In the genomic region with DNA sequence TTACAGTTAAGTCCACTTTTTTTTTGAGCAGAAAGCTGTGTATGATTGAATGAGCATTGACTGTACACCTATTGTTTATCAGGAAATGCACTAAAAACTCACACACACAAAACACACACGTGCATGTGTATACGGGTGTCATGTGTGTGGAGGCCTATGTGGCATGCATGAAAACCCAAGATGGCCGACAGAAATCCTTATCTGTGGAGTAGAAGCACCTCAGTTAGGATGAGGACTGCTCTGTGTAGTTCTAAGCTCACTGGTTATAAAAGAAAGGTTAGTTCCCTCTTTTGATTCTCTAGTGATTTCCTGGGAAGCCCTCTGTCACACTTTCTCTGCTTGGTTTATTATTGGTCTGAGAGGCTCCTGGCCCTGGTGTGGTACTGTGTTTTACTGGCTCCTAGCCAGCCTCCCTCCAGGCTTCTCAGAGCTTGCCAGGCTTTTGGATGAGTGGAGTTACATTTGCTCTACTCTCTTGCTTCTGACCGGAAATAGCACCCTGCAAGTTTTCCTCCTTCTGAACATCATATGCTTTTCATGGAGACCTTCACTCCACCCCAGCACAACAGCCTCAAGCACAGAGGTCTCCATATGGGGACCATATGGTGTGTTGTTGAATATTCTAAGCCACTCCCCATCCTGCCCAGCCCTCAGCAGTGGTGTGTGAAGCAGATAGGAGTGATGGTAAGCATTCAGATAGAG, we compare ENCODE assay signal across 10 mouse cellular contexts. TPM values are rescaled to one million over a fixed set of nuclear protein-coding genes. Genes with fewer than 3 reads are reported as not detected.
A peak's percentile ranks its signal among the peaks of the same experiment; 100 is the strongest.
DNase-seq lines count a peak whose midpoint lies in the region; ATAC-seq and TF ChIP-seq lines count a peak whose summit lies in the region.
"Had no signal": no experiment of that assay in that cellular context is flagged by ENCODE, and none has a peak within 500 bp of the region (broad histone marks: within the 10 kb centered on the region; RNA-seq: fewer than 3 reads in every experiment).

No protein-coding gene starts in this region.

- no peaks in the 10 kb centered on the region for H3K36me3 ChIP-seq in heart, embryonic 15.5 days
- H3K36me3 ChIP-seq in heart, embryonic 11.5 days (ENCODE audit: control insufficient read depth, insufficient read depth, low read length): no peaks in the 10 kb centered on the region
- no peaks in the 10 kb centered on the region for H3K36me3 ChIP-seq in embryonic facial prominence, embryonic 13.5 days
- peaks cover 57% of the 10 kb centered on the region for H3K36me3 ChIP-seq in limb, embryonic 12.5 days
- H3K36me3 ChIP-seq in thymus, adult 2 months (ENCODE audit: control insufficient read depth, insufficient read depth, low read length): no peaks in the 10 kb centered on the region

- no peaks in the 10 kb centered on the region for H3K9me3 ChIP-seq in heart, embryonic 15.5 days (replicated peaks)
- H3K9me3 ChIP-seq in heart, embryonic 11.5 days (replicated peaks; ENCODE audit: control insufficient read depth, low read length): no peaks in the 10 kb centered on the region
- no peaks in the 10 kb centered on the region for H3K9me3 ChIP-seq in embryonic facial prominence, embryonic 13.5 days
- H3K9me3 ChIP-seq in limb, embryonic 12.5 days: no peaks in the 10 kb centered on the region

- H3K4me2 ChIP-seq in heart, embryonic 15.5 days: no peak overlapping the region
- H3K4me2 ChIP-seq in heart, embryonic 11.5 days: no peak overlapping the region
- H3K4me2 ChIP-seq in embryonic facial prominence, embryonic 13.5 days: no peak overlapping the region
- no peak overlapping the region for H3K4me2 ChIP-seq in limb, embryonic 12.5 days

- no peak for TF ChIP-seq CTCF in brain, embryonic 14.5 days (IDR thresholded peaks at IDR 0.05; ENCODE audit: borderline replicate concordance, extremely low read depth, insufficient read depth, insufficient read length)
- TF ChIP-seq CTCF in thymus, adult 2 months (IDR thresholded peaks at IDR 0.05; ENCODE audit: borderline replicate concordance, control insufficient read depth, extremely low read depth, insufficient read depth, low read length, poor library complexity): no peak

- no peak overlapping the region for H3K9ac ChIP-seq in heart, embryonic 15.5 days
- no peak overlapping the region for H3K9ac ChIP-seq in heart, embryonic 11.5 days (ENCODE audit: low read depth, low read length)
- no peak overlapping the region for H3K9ac ChIP-seq in embryonic facial prominence, embryonic 13.5 days
- H3K9ac ChIP-seq in limb, embryonic 12.5 days (replicated peaks): no peak overlapping the region

- 65% methylated on average over 4 of the region's 4 CpGs for WGBS in heart, embryonic 15.5 days
- 75% methylated on average over 4 of the region's 4 CpGs for WGBS in heart, embryonic 11.5 days (ENCODE audit: insufficient replicate concordance)
- WGBS in embryonic facial prominence, embryonic 13.5 days: 70% methylated on average over 4 of the region's 4 CpGs
- 69% methylated on average over 4 of the region's 4 CpGs for WGBS in limb, embryonic 12.5 days
- 89% methylated on average over 4 of the region's 4 CpGs for WGBS in thymus, adult 2 months

- H3K27ac ChIP-seq in heart, embryonic 15.5 days: 0 out of 2 replicates have a peak overlapping the region, but pooled peaks have one; percentile 16
- no peak overlapping the region for H3K27ac ChIP-seq in heart, embryonic 11.5 days (ENCODE audit: low read depth, low read length)
- H3K27ac ChIP-seq in embryonic facial prominence, embryonic 13.5 days: peak overlapping the region; percentile 56; the same call in 1 of the 2 replicates
- peak overlapping the region; percentile 75 for H3K27ac ChIP-seq in limb, embryonic 12.5 days
- H3K27ac ChIP-seq in thymus, adult 2 months (ENCODE audit: control insufficient read depth, insufficient read depth, low read length): no peak overlapping the region
- H3K27ac ChIP-seq: kidney, postnatal 0 days had no signal

- no peaks in the 10 kb centered on the region for H3K27me3 ChIP-seq in heart, embryonic 15.5 days
- no peaks in the 10 kb centered on the region for H3K27me3 ChIP-seq in heart, embryonic 11.5 days (ENCODE audit: control insufficient read depth, insufficient read depth, low read length)
- H3K27me3 ChIP-seq in embryonic facial prominence, embryonic 13.5 days: no peaks in the 10 kb centered on the region
- no peaks in the 10 kb centered on the region for H3K27me3 ChIP-seq in limb, embryonic 12.5 days
- no peaks in the 10 kb centered on the region for H3K27me3 ChIP-seq in thymus, adult 2 months (ENCODE audit: control insufficient read depth, insufficient read depth, low read length)
- H3K27me3 ChIP-seq: CH12.LX had no signal

- peaks cover 9% of the 10 kb centered on the region for H3K4me1 ChIP-seq in heart, embryonic 15.5 days (replicated peaks)
- peaks cover 2% of the 10 kb centered on the region; the same call in 1 of the 2 replicates for H3K4me1 ChIP-seq in heart, embryonic 11.5 days (ENCODE audit: control insufficient read depth, insufficient read depth, low read length)
- H3K4me1 ChIP-seq in embryonic facial prominence, embryonic 13.5 days: peaks cover 25% of the 10 kb centered on the region
- peaks cover 30% of the 10 kb centered on the region for H3K4me1 ChIP-seq in limb, embryonic 12.5 days (replicated peaks)
- H3K4me1 ChIP-seq in thymus, adult 2 months (replicated peaks; ENCODE audit: control insufficient read depth, insufficient read depth, low read length): no peaks in the 10 kb centered on the region

- H3K4me3 ChIP-seq in heart, embryonic 15.5 days: no peak overlapping the region
- H3K4me3 ChIP-seq in heart, embryonic 11.5 days (ENCODE audit: low read depth, low read length): no peak overlapping the region
- H3K4me3 ChIP-seq in embryonic facial prominence, embryonic 13.5 days: no peak overlapping the region
- no peak overlapping the region for H3K4me3 ChIP-seq in limb, embryonic 12.5 days (replicated peaks)
- H3K4me3 ChIP-seq in thymus, adult 2 months (ENCODE audit: control insufficient read depth, insufficient read depth, low read length): no peak overlapping the region

- no peak for TF ChIP-seq POLR2A in brain, embryonic 14.5 days (IDR thresholded peaks at IDR 0.05; ENCODE audit: borderline replicate concordance, extremely low read depth, insufficient read depth, insufficient read length, poor library complexity, severe bottlenecking)
- no peak for TF ChIP-seq POLR2A in thymus, adult 2 months (IDR thresholded peaks at IDR 0.05; ENCODE audit: control insufficient read depth, extremely low read depth, insufficient read depth, low read length, poor library complexity)

- no peak for ATAC-seq in heart, embryonic 15.5 days (replicated peaks; ENCODE audit: insufficient number of reproducible peaks, insufficient read depth, low FRiP score, low read depth)
- ATAC-seq in heart, embryonic 11.5 days (replicated peaks; ENCODE audit: insufficient number of reproducible peaks, low FRiP score, low TSS enrichment): no peak
- peak; percentile 53; the same call in 1 of the 2 replicates for ATAC-seq in embryonic facial prominence, embryonic 13.5 days (ENCODE audit: insufficient number of reproducible peaks, insufficient read depth, low FRiP score, low TSS enrichment, low read depth)
- peak; percentile 83; the same call in 1 of the 2 replicates for ATAC-seq in limb, embryonic 12.5 days (ENCODE audit: insufficient number of reproducible peaks, insufficient read depth, low FRiP score, low TSS enrichment, low read depth)

- DNase-seq in brain, embryonic 14.5 days (ENCODE audit: low read depth): peak; percentile 90
- DNase-seq in urinary bladder, postnatal 4 days (ENCODE audit: low spot score in 2 of 2): no peak
- DNase-seq in lung, adult 18-20 months: no peak
- no peak for DNase-seq in thymus, adult 2 months

RNA-seq across cellular contexts. Expression of gene Col9a1, which starts 48.6 kb away (rescaled TPM):
- polyA plus RNA-seq in heart, embryonic 15.5 days (2015; fragmentation: Nextera tagmentation; extraction: Ambion mirVana): 7.6 and 15.5 TPM in 2 replicates
- 18.5 and 23.8 TPM in 2 replicates for polyA plus RNA-seq in heart, embryonic 11.5 days (2014; fragmentation: Nextera tagmentation; extraction: Ambion mirVana)
- 1.4 and 1.5 TPM in 2 replicates for polyA plus RNA-seq in brain, embryonic 14.5 days (2012; rRNA removed)
- 106 and 144 TPM in 2 replicates for polyA plus RNA-seq in embryonic facial prominence, embryonic 13.5 days (2015; fragmentation: Nextera tagmentation; extraction: Ambion mirVana)
- polyA plus RNA-seq in limb, embryonic 12.5 days (2016; fragmentation: Nextera tagmentation; extraction: Ambion mirVana): 192 and 211 TPM in 2 replicates
- 0.14 and 0.15 TPM in 2 replicates for polyA plus RNA-seq in thymus, adult 2 months (2012; rRNA removed)

Comparison
In these comparisons a context has a peak if more than half of its experiments do, and no peak if none do; other contexts are left out.
1. H3K27ac ChIP-seq: peak in heart, embryonic 15.5 days (single experiment), embryonic facial prominence, embryonic 13.5 days (single experiment) and limb, embryonic 12.5 days (single experiment); none in heart, embryonic 11.5 days (single experiment) and thymus, adult 2 months (single experiment).
2. ATAC-seq: peak in embryonic facial prominence, embryonic 13.5 days (single experiment) and limb, embryonic 12.5 days (single experiment); none in heart, embryonic 15.5 days (single experiment) and heart, embryonic 11.5 days (single experiment).